18 mouse cellular contexts compared by ENCODE assay signal in genomic region chr4:57730047-57730446, GRCm38 (mm10). TPM values are rescaled to one million over a fixed set of nuclear protein-coding genes. Genes with fewer than 3 reads are reported as not detected.
DNase-seq lines count a peak whose midpoint lies in the region; ATAC-seq and TF ChIP-seq lines count a peak whose summit lies in the region.
"Had no signal": no experiment of that assay in that cellular context is flagged by ENCODE, and none has a peak within 500 bp of the region (broad histone marks: within the 10 kb centered on the region; RNA-seq: fewer than 3 reads in every experiment).

No protein-coding gene starts in this region.

- H3K27ac ChIP-seq in lung, postnatal 0 days (ENCODE audit: low read length) = no peak overlapping the region
- H3K27ac ChIP-seq in hindbrain, embryonic 10.5 days = no peak overlapping the region
- H3K27ac ChIP-seq: heart, embryonic 10.5 days; heart, embryonic 13.5 days; hindbrain, embryonic 13.5 days had no signal

- H3K79me3 ChIP-seq in C2C12 (ENCODE audit: low read depth) = no peaks in the 10 kb centered on the region

- H3ac ChIP-seq in C2C12 (ENCODE audit: control insufficient read depth, insufficient read length, low read depth) (no peak overlapping the region), myocyte (ENCODE audit: control insufficient read depth, insufficient read length) (no peak overlapping the region)

- no peak for TF ChIP-seq POLR2A in lung, adult 2 months (IDR thresholded peaks at IDR 0.05; ENCODE audit: borderline replicate concordance, extremely low read depth, low read depth, low read length)
- TF ChIP-seq POLR2A in myocyte (IDR thresholded peaks at IDR 0.05; ENCODE audit: insufficient read length, low read depth) = no peak

- no peak overlapping the region for H3K9ac ChIP-seq in lung, postnatal 0 days (replicated peaks; ENCODE audit: low read depth)
- H3K9ac ChIP-seq: forebrain, postnatal 0 days; heart, embryonic 13.5 days; hindbrain, embryonic 13.5 days had no signal

- H3K27me3 ChIP-seq in lung, postnatal 0 days (replicated peaks; ENCODE audit: insufficient read depth, low read length) = no peaks in the 10 kb centered on the region
- H3K27me3 ChIP-seq in C2C12 (ENCODE audit: control insufficient read depth, insufficient read depth, insufficient read length) (no peaks in the 10 kb centered on the region), myocyte (ENCODE audit: control insufficient read depth, insufficient read depth, insufficient read length) (no peaks in the 10 kb centered on the region)
- no peaks in the 10 kb centered on the region; the same call in 1 of the 2 replicates for H3K27me3 ChIP-seq in hindbrain, embryonic 10.5 days (ENCODE audit: insufficient read depth, poor library complexity, severe bottlenecking)
- H3K27me3 ChIP-seq: heart, embryonic 13.5 days; hindbrain, embryonic 13.5 days had no signal

- no peak overlapping the region for H3K4me2 ChIP-seq in lung, postnatal 0 days (replicated peaks; ENCODE audit: low read depth, low read length)
- peak overlapping the region; percentile 50 for H3K4me2 ChIP-seq in myocyte (ENCODE audit: low read depth)
- H3K4me2 ChIP-seq: heart, embryonic 13.5 days; hindbrain, embryonic 13.5 days had no signal

- peak; percentile 55 for ATAC-seq in lung, postnatal 0 days
- ATAC-seq: forebrain, embryonic 14.5 days; forebrain, postnatal 0 days; hindbrain, embryonic 16.5 days had no signal

- TF ChIP-seq EP300 in lung, postnatal 0 days (IDR thresholded peaks at IDR 0.05) = peak; percentile 55

- H3K79me2 ChIP-seq in C2C12 (ENCODE audit: control insufficient read depth, insufficient read depth) (no peaks in the 10 kb centered on the region), myocyte (ENCODE audit: control insufficient read depth, insufficient read depth) (no peaks in the 10 kb centered on the region)

- no peaks in the 10 kb centered on the region for H3K9me3 ChIP-seq in lung, postnatal 0 days (ENCODE audit: low read length)
- no peaks in the 10 kb centered on the region for H3K9me3 ChIP-seq in hindbrain, embryonic 10.5 days
- H3K9me3 ChIP-seq: heart, embryonic 10.5 days; hindbrain, embryonic 13.5 days had no signal

- no peaks in the 10 kb centered on the region for H3K36me3 ChIP-seq in lung, postnatal 0 days (ENCODE audit: insufficient read depth, low read length)
- H3K36me3 ChIP-seq in C2C12 (ENCODE audit: control insufficient read depth, insufficient read depth) (no peaks in the 10 kb centered on the region), myocyte (ENCODE audit: control insufficient read depth, insufficient read depth) (no peaks in the 10 kb centered on the region)
- no peaks in the 10 kb centered on the region for H3K36me3 ChIP-seq in hindbrain, embryonic 10.5 days
- H3K36me3 ChIP-seq: hindbrain, embryonic 13.5 days had no signal

- TF ChIP-seq CTCF in lung, postnatal 0 days (IDR thresholded peaks at IDR 0.05) = no peak
- no peak for TF ChIP-seq CTCF in lung, adult 2 months (IDR thresholded peaks at IDR 0.05; ENCODE audit: insufficient read depth, low read length)
- TF ChIP-seq CTCF in C2C12 (IDR thresholded peaks at IDR 0.05; ENCODE audit: control insufficient read depth, insufficient read depth, insufficient read length) = no peak

- WGBS in lung, postnatal 0 days = 65% methylated on average over 6 of the region's 6 CpGs
- 61% methylated on average over 6 of the region's 6 CpGs for WGBS in lung, adult 2 months
- 94% methylated on average over 6 of the region's 6 CpGs for WGBS in hindbrain, embryonic 10.5 days

- no peak overlapping the region for H3K4me3 ChIP-seq in lung, postnatal 0 days (ENCODE audit: low read depth, low read length)
- H3K4me3 ChIP-seq in lung, adult 2 months (replicated peaks; ENCODE audit: extremely low read depth, low read depth, low read length) = no peak overlapping the region
- no peak overlapping the region for H3K4me3 ChIP-seq in C2C12 (ENCODE audit: insufficient read depth, poor library complexity, severe bottlenecking)
- no peak overlapping the region for H3K4me3 ChIP-seq in myocyte
- H3K4me3 ChIP-seq in hindbrain, embryonic 10.5 days = no peak overlapping the region
- H3K4me3 ChIP-seq: gastrocnemius, adult 2 months; heart, adult 2 months; heart, embryonic 10.5 days; heart, embryonic 13.5 days; hindbrain, embryonic 13.5 days had no signal

- H3K4me1 ChIP-seq in lung, postnatal 0 days (ENCODE audit: insufficient read depth, low read depth, low read length) = peaks cover 5% of the 10 kb centered on the region
- peaks cover 16% of the 10 kb centered on the region for H3K4me1 ChIP-seq in lung, adult 2 months (ENCODE audit: control insufficient read depth, insufficient read depth, low read length)
- H3K4me1 ChIP-seq in hindbrain, embryonic 10.5 days (replicated peaks) = 0 out of 2 replicates have a peak, but pooled peaks cover 6% of the 10 kb centered on the region
- H3K4me1 ChIP-seq: hindbrain, embryonic 13.5 days had no signal

- peak; percentile 44 for DNase-seq in lung, postnatal 0 days (ENCODE audit: low spot score)
- DNase-seq in lung, adult 2 months = no peak
- peak; percentile 20 for DNase-seq in adipocyte (ENCODE audit: low spot score)
- DNase-seq in hindbrain, embryonic 10.5 days (ENCODE audit: low spot score) = no peak
- DNase-seq: cerebellum, adult 18-20 months; cerebellum, adult 9-10 months; cerebellum, postnatal 14 days; forebrain, postnatal 0 days; gastrocnemius, adult 2 months; gastrocnemius, postnatal 14 days; heart, adult 2 months had no signal

TF ChIP-seq in C2C12, 6 proteins besides CTCF, POLR2A, EP300 and RAD21:
- TF ChIP-seq FOSL1 (IDR thresholded peaks at IDR 0.05; ENCODE audit: insufficient read depth, low read length, poor library complexity, severe bottlenecking) = no peak
- peak; percentile 65 for TF ChIP-seq MYOD1 (IDR thresholded peaks at IDR 0.05; ENCODE audit: control insufficient read depth, insufficient read length, low read depth)
- no peak for TF ChIP-seq MAX (IDR thresholded peaks at IDR 0.05)
TF ChIP-seq in C2C12: peak in this region for 1.

TF ChIP-seq in myocyte, 11 proteins besides CTCF, POLR2A, EP300 and RAD21:
- TF ChIP-seq TCF3 (IDR thresholded peaks at IDR 0.05; ENCODE audit: insufficient read length, low read depth) = peak; percentile 4
- TF ChIP-seq MYOG (IDR thresholded peaks at IDR 0.05; ENCODE audit: control insufficient read depth in 1 of 3, insufficient read depth in 1 of 3, insufficient read length in 2 of 3, low read depth in 2 of 3) = peak in 1 of 3 experiments; percentile 72
- no peak for TF ChIP-seq SRF (IDR thresholded peaks at IDR 0.05; ENCODE audit: control insufficient read depth, insufficient read length, low read depth)
- TF ChIP-seq MYOD1 (IDR thresholded peaks at IDR 0.05; ENCODE audit: control insufficient read depth in 1 of 3, insufficient read length in 2 of 3, low read depth in 2 of 3) = peak in 2 of 3 experiments; percentile 48 to 75
TF ChIP-seq in myocyte: peak in this region for 3.

RNA-seq across cellular contexts. Expression of gene Akap2, which starts 12.6 kb away (rescaled TPM):
- polyA plus RNA-seq in lung, postnatal 0 days (2015; fragmentation: Nextera tagmentation; extraction: Ambion mirVana) = 112 and 126 TPM in 2 replicates
- 348 and 349 TPM in 2 replicates for polyA plus RNA-seq in lung, adult 2 months (2012; rRNA removed)
- polyA plus RNA-seq in C2C12 (2012; fragmentation: generic; extraction: Trizol) = 37.0 TPM
- polyA plus RNA-seq in myocyte (2012; fragmentation: generic; extraction: Trizol) = 19.3 TPM
- 30.2 and 31.8 TPM in 2 replicates for polyA plus RNA-seq in hindbrain, embryonic 10.5 days (2016; fragmentation: Nextera tagmentation; extraction: Ambion mirVana)

Comparison
In these comparisons a context has a peak if more than half of its experiments do, and no peak if none do; other contexts are left out.
1. DNase-seq: peak in lung, postnatal 0 days (single experiment) and adipocyte (single experiment); none in lung, adult 2 months (single experiment) and hindbrain, embryonic 10.5 days (single experiment).